Mouse (Mus musculus) lung, adult 18-20 months (tissue): ENCODE measurements around the gene Pld3.

Experiments used
- DNase-seq, 2 experiments: peaks; one replicate each; pipeline ENCODE4 v3.0.0; 2022; ENCODE audit warnings: mixed read lengths in 2 of 2

The Pld3 gene

DNA sequence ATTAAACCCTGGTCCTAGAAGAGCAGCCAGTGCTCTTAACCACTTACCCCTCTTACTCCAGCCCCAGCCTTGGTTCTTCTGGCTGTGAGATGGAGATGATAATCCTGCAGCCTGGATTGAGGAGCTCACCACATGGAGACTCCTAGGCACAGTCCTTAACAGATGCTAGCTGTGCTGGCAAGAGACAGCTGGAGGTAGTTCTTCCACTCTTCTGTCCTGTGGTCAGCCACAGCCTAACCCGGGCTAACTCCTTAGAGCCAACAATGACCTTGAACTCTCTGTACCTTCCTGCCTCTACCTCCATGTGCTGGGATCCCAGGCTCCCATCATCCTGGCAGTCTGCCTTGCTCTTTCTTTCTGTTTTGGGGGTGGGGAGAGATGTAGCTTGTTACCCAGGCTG lies 8.0 kb upstream of the Pld3 start:
- DNase-seq: no peak

- no peak for DNase-seq
Measured at GRCm38 (mm10) chr7:27560291-27560887, 7.4 kb upstream of the Pld3 start.

- DNase-seq: no peak
Measured at GRCm38 (mm10) chr7:27552070-27552469, 948 bp downstream of the Pld3 start.

- no peak for DNase-seq
Measured at GRCm38 (mm10) chr7:27549597-27549996, 3.4 kb downstream of the Pld3 start.

DNA sequence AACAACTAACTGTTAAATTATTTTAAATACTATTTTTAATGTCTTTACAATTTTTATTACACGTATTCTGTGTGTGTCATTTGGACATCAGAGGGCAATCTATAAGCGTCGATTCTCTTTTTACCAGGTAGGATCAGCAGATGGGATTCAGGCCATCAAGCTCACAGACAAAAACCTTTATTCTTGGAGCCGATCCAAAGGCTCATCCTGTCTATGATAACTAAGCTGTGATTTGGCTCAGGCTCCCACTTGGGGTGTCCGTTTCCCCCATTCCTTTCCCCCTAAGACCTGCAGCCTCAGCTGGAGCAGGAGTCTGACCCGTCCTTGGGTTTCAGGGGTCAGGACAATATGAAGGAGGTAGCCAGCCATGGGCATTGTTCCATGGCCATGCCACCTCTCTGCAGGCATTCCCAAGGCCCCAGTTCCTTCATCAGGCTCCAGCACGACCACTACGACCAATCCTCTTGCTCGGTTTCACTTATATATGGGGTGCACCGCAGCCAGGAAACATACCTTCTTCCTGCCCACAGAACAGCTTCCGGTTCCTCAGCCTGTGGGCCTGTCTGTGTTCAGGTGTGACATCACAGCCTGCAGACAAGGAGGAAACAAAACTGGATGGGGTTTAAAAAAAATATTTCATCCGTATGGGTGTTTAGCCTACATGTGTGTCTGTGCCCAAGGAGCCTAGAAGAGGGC lies 8.2 kb downstream of the Pld3 start:
- DNase-seq: peak in 1 of 2 experiments; percentile 34

GRCm38 (mm10) chr7:27543851-27544250 lies 9.2 kb downstream of the Pld3 start:
- no peak for DNase-seq

DNA sequence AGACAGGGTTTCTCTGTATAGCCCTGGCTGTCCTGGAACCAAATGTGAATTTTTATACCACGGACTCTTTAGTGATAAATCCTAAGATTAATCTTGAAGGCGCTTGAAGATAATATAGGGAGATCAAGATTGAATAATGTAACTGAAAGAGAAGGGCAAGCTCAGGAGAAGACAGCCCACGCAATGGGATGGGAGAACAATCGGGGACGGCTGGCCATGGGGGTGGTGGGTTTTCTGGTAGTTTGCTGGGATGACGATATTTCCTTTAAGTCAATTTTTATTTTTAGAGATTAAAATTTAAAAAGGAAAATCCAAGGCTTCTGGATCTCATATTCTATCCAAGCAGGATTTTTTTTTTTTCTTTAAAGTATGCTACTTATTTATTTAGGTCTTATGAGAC lies 10.0 kb downstream of the Pld3 start:
- DNase-seq: no peak

GRCm38 (mm10) chr7:27542392-27543033 lies 10.5 kb downstream of the Pld3 start:
- peak; percentile 83 to 88 for DNase-seq

DNA sequence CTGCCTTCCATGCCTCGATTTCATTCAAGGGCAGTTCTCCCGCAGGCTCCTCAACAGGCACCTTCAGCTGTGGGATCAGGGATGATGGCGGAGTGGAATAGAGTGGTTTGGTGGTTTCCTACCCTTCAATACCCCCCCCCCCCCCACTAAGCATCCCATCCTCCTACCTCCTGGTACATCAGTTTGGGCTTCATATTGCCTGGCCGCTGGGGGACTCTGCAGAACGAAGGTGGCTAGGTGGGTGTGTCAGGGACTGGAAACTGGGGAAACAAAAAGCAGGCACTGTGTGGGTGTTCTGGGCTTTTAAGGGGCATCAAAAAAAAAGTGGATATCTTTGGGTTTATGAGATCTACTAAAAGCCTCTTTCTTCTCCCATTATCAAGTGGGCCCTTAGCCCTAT lies 11.1 kb downstream of the Pld3 start:
- no peak for DNase-seq

- DNase-seq: peak; percentile 29 to 51
Measured at GRCm38 (mm10) chr7:27541431-27541830, 11.6 kb downstream of the Pld3 start.

- no peak for DNase-seq
Measured at GRCm38 (mm10) chr7:27540935-27541334, 12.1 kb downstream of the Pld3 start.

GRCm38 (mm10) chr7:27540521-27540920 lies 12.5 kb downstream of the Pld3 start:
- no peak for DNase-seq

DNA sequence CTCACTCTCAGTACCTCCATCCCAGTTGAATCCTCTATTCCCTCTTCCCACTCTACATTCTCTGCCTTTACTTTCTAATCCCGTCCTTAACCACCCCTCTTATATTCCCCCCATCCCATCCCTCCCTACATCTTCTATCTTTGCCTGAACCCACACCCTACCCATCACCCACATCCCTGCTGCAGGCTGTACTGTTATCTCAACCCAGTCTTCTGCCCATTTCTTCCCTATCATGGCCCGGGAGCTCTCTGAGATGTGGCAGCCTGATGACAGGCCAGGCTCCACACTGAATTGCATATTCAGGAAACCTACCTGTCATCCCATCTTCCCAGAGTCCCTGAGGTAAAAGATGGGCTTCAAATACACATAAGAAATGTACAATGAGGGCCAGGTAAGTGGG lies 14.2 kb downstream of the Pld3 start:
- DNase-seq: no peak

DNA sequence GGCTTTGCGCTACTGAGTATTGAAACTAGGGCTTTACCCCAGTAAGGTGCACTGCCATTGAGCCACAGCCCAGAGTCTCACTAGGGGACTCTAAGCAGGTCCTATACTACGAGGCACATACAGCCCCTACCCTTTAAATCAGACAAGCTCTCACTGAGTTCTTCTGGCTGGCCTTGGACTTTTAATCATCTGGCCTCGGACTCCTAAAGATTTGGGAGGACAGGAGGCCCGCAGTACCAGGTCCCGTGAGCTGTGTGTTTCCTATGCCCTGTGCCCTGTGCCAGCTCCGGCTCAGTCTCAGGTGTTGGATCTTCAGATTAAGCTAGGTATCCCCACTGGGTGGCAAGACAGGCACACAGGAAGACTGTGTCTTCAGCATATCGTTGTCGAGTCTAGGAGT lies 15.0 kb downstream of the Pld3 start:
- DNase-seq: no peak

- peak in 1 of 2 experiments; percentile 12 for DNase-seq
Measured at GRCm38 (mm10) chr7:27536618-27537017, 16.4 kb downstream of the Pld3 start.

DNA sequence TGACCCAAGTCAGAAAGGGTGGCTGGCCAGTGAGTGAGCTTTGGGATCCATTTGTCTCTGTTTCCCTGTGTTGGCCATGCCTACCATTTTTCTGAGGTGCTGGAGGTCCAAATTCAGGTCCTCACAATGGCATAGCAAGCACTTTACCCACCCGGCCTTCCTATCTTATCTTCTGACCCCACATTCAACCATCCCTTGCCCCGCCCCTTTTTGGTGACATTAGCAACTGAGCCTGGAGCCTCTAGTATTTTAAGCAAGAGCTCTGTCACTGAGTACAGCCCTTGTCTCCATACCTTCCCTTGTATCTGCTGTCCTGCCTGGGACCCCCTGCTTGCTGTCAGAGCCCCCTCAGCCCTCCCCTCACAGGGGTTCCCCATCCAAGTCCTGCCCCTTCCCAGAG lies 17.6 kb downstream of the Pld3 start:
- DNase-seq: no peak

DNA sequence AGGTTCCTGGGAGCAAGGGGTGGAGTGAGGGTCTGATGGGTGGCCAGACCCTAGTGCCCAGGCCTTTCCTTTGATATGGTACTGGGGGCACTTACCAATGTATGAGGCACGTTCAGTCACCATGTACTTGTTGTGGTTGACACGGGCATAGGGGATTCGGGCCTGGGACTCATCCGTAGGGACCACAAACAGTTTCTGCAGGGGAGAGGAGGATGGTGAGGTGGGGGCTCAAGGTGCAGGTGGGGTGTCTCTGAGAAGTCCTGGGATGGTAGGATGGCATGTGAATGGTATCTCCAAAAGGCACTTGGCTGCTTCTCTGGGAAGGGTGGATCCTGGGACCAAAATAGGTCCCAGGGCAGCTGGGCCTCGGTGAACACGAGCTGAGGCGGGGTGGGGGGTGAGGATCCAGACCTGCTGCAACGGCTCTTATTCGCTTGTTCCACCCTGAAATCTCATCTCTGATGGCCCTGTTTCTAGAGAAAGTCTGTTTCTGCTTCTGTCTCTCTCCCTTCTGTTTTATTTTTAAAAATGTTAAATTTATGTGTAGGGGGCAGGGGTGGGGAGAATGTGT lies 20.5 kb downstream of the Pld3 start:
- DNase-seq: no peak

DNA sequence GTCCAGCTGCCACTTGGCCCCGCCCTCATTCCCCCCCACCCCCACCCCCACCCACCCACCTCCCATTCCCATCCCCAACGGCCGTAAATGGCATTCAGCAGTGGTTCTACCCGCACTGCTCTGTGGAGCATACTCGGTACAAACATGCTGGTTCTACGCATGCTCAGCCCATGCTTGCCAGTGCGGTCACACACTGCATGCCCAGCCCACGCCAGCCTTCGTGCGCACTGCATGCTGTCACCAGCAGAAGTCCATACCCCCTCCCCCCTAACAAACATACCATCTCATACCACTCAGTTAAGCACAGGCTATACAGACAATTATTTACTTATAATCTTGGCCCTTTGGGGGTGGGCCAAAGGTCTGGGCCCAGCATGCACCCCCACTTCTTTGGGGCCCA lies 21.3 kb downstream of the Pld3 start:
- DNase-seq: no peak

DNA sequence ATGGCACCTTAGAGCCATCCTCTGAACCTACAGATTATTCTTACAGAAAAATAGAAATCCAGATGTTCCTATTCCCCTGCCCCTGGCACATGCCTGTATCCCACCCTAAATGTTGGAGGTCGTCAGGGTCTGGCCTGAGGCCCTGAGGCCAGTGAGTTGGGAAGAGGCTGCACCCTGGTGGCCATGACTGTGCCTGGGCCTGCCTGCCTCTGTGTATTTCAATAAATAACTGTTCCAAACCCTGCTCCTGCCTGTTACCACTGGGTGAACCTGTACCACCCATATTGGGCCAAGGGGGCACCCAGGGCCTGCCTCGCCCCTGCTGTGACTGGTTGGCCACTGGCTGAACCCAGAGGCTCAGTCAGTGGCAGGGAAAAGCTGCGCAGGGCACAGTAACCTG lies 22.1 kb downstream of the Pld3 start:
- no peak for DNase-seq

GRCm38 (mm10) chr7:27529070-27529469 lies 23.9 kb downstream of the Pld3 start:
- DNase-seq: no peak

DNA sequence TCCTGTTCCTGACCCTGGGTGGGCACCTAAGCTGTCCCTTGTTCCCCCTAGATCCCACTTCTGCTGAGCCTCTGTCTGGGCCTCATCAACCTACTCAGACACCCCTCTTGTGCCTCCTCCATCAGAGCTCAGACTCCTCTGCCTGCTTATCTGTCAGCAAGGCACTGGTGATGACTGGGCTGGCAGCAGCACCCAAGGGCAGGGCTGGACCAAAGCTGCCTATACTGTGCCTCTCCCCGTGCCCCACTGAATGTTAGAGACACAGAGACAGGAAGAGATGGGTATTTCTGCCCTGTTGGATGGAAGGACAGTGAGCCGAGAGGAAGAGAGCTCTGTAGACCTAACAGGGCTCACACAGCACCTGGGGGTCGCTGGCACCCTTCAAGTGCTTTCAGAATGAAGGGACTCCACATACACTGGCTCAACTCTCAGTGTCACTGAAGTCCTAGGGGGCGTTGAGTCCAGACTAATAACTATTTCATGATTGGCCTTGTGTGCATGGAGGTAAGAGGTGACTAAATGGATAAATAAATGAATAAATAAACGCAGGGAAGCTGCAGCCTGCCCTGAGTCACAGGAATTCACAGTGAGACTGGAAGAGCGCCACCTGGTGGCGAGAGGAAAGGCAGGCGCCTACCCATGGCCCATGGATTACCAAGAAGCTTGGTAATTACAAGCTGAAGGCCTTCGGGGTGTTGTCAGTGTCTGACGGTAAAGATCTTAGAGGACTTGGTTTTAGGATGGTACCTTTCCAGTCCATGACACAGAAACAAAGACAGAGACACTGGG lies 26.8 kb downstream of the Pld3 start:
- DNase-seq: peak; percentile 63 to 74

DNA sequence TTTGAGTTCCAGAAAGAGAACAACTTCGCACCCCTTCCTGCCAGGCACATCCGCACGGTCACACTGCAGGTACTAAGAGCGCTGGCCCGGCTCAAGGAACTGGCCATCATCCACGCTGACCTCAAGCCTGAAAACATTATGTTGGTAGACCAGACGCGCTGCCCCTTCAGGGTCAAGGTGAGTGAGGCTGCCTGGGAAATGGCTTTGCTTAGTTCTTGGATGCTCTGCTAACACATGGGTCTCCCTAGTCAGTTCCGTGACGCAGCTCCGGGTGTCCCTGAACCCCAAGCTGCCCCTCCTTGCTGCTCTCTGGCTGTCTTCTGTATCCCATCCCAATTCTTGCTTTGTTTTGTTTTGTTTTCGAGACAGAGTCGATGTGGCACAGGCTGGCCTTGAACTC lies 29.2 kb downstream of the Pld3 start:
- no peak for DNase-seq

- no peak for DNase-seq
Measured at GRCm38 (mm10) chr7:27522967-27523366, 30.1 kb downstream of the Pld3 start, which contains the start of gene Hipk4. Gene Hipk4, plus strand, starts transcription at chr7:27523267.
